Mouse (Mus musculus) left cerebral cortex, postnatal 10 days (tissue): ENCODE data around the gene Tuba8. TPM values are rescaled to one million over a fixed set of nuclear protein-coding genes. Genes with fewer than 3 reads are reported as not detected.

Experiments
- DNase-seq, 2 experiments: peaks; one replicate each; pipeline ENCODE4 v3.0.0; 2021 to 2022; ENCODE audit warnings: low spot score in 2 of 2, mixed read lengths in 1 of 2; ENCODE audit errors: extremely low spot score in 1 of 2
- intact Hi-C: fragments of 180-260 bp; cut with DNase I; formaldehyde crosslinking; loops from one replicate; pipeline ENCODE4 v1.15.1; 2025
- total RNA-seq, 2 experiments: library from RNA; stranded (reverse); gene quantifications; 2 replicates each; pipeline ENCODE4 v1.2.3; 2021

The Tuba8 gene
- total RNA-seq, 2 experiments from 2014 or later, result 2.8 TPM

- intact Hi-C loops, result no loop called here
- no peak for DNase-seq
These were observed 11.5 kb downstream of the Tuba8 start for GRCm38 (mm10) chr6:121221876-121222597.

DNA sequence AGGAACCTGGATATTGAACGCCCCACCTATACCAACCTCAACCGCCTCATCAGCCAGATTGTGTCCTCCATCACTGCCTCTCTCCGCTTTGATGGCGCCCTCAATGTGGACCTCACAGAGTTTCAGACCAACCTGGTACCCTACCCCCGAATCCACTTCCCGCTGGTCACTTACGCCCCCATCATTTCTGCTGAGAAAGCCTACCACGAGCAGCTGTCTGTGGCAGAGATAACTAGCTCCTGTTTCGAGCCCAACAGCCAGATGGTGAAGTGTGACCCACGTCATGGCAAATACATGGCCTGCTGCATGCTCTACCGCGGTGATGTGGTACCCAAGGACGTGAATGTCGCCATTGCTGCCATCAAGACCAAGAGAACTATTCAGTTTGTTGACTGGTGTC, 12.5 kb downstream of the Tuba8 start:
- DNase-seq, result no peak
- intact Hi-C loops, result no loop called here

GRCm38 (mm10) chr6:121224067-121224466, 13.6 kb downstream of the Tuba8 start:
- intact Hi-C loops, result no loop called here
- no peak for DNase-seq

GRCm38 (mm10) chr6:121224993-121225392, 14.5 kb downstream of the Tuba8 start:
- DNase-seq, result no peak
- intact Hi-C loops, result no loop called here

DNA sequence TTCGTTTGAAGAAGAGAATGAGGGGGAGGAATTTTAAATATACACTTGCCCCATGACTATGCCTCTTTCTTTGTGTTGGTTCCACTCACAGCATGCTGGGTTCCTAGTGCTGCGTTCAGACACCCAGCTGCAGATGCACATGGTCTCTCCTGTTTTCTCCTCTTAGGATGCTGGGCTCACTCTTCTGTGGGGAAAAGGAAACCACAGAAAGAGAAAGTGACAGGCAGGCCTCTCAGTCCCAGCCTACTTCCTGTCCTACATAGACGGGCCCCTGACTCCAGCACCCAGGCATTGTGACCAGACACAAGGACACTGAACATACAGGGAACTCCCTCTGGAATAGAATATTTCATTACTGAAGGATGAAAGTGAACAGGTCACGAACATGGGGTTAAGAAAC, 15.5 kb downstream of the Tuba8 start:
- no peak for DNase-seq
- intact Hi-C loops, result no loop called here

GRCm38 (mm10) chr6:121226744-121227143, 16.2 kb downstream of the Tuba8 start:
- no peak for DNase-seq
- intact Hi-C loops, result no loop called here

DNA sequence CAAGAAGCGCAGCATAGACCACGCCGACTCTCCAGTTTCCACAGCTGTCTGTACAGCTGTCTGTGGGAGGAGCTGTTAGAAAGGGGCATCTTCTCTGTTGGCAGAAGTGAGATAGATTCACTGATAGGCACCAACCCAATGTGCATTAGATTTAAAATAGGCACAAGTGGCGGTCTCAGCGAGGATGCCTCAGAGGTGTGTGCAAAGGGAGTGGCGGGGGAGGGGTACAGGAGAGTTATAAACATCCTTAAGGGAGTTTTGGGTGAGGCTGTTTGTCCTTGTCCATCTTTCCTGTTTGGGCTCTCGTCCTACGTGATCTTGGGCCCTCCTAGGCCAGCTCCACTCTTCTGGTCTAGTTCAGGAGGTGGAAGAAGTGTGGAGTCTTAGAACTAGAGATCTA, 17.9 kb downstream of the Tuba8 start:
- intact Hi-C loops, result no loop called here
- no peak for DNase-seq

GRCm38 (mm10) chr6:121232652-121233051, 22.2 kb downstream of the Tuba8 start:
- intact Hi-C loops, result no loop called here

GRCm38 (mm10) chr6:121236386-121236785, 25.9 kb downstream of the Tuba8 start:
- no peak for DNase-seq
- intact Hi-C loops, result no loop called here

More at GRCm38 (mm10) chr6:121232652-121233051, 22.2 kb downstream of the Tuba8 start:
- no peak for DNase-seq

DNA sequence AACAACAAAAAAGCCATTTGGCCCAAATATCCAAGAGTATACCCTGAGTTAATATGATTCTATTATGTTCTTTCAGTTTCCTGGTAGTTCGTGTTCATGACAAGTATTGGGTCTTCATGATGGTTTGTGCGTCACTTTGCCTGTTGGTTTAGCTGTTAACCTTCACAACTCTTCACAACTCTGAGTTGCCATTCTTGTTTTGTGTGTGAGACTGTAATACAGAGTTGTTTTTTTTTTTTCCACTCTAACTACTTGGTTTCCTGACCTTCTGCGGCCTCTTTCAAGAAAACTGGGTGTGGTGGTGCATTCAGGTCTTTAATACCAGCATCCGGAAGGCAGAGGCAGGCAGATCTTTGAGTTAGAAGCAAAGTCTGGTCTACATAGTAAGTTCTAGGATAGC, 27.7 kb downstream of the Tuba8 start:
- no peak for DNase-seq
- intact Hi-C loops, result no loop called here

DNA sequence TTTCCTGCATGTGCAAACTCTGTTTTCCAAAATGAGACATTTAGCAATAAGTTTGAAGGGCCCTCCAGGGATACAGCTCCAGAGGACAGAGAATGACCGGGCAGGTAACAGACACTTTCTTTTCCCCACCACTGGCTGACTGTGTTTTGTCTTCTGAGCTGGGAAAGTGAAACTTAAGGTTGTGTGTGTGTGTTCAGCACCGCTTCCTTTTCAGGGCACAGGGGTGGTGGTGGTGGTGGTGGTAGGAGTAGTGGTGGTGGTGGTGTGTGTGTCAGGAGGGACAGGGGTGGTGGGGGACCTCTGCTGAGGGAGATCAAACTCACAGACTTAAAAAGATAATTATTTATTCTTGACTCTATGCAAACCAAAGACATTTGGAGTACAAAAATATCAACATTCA, 31.3 kb downstream of the Tuba8 start:
- intact Hi-C loops, result no loop called here
- no peak for DNase-seq

DNA sequence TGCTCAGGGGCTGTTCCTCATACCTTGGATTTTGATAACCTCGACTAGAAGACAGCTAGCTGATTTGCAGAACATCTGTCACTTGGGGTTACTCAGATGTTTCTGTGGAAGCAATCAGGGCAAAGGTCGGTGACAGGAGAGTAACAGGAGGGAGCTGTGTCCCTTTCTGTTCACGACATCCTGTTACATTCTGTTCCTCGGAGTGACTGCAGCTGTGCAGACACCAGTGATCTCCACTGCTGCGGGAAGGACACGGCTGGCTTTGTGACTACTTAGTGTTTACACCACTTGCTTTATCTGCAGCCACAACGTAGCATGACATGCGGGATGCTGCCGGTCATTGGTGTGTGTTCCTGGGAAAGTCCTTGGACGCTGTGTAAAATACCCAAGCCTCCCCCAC, 32.7 kb downstream of the Tuba8 start:
- intact Hi-C loops, result no loop called here
- no peak for DNase-seq

DNA sequence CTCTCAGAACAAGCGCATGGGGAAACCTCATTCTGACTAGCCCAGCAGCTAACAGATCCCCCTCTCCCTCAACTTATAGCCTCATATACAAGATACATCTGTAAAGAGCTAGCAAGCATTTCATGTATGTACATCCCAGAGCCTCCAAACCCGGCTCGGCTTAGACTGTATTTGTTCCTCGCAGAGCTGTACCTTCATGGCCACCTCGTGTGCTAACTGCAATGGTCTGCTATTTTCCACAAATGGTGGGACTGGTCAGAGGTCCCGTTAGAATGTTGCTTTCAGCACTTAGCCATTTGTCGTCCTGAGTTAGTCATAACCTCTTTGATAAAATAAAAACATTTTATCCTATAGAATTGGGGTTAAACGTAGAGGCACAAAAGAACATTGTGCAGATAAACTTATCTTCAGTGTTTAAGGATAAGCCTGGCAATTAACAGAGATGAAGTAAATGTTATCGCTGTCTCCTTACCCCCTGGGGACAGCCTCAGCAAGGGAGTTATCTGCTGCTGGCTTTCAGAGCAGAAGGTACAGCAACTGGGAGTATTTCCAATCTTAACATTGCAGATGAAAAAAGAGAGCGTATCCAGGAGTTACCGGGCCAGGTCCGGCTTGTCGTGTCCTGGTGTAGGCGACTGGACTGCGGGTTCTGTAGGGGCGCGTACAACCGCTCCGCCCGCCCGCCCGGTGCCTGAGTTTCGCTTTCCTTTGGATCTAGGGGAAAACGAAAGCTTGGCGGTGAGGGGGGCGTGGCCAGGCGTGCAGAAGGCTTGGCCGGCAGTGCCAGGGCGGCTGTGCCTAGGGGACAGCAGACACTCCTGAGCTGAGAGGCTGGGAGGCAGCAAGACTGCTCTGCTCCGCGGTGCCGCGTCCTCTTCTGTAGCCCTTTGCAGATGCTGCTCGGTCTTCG, 34.9 kb downstream of the Tuba8 start, which contains the start of gene Usp18:
Usp18 (plus strand) TSS at position 780 of the 910 bp plus-strand sequence.
- DNase-seq, result peak; percentile 51 to 91
- intact Hi-C loops, result no loop called here

DNA sequence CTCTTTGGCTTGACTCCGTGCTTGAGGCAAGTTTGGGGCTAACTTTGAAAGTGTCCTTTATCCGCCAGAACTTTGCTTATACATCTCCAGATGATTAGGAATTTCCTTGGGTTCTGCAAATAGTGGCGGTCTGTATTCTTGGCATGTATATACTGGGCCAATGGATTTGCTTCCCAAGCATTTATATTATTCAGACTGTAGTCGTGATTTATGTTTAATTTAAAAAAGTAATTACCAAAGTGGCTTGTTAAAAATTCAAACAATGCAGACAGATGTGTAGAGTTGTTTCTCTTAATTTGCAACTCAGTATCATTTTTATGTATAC, 35.5 kb downstream of the Tuba8 start:
- intact Hi-C loops, result no loop called here
- no peak for DNase-seq

GRCm38 (mm10) chr6:121250406-121250805, 39.9 kb downstream of the Tuba8 start:
- intact Hi-C loops, result no loop called here

GRCm38 (mm10) chr6:121251256-121251655, 40.8 kb downstream of the Tuba8 start:
- no peak for DNase-seq
- intact Hi-C loops, result no loop called here

More at GRCm38 (mm10) chr6:121250406-121250805, 39.9 kb downstream of the Tuba8 start:
- DNase-seq, result no peak

- peak; percentile 67 to 76 for DNase-seq
- intact Hi-C loops, result no loop called here
These were observed 50.1 kb downstream of the Tuba8 start for GRCm38 (mm10) chr6:121260548-121260947.

- intact Hi-C loops, result no loop called here
- no peak for DNase-seq
These were observed 50.7 kb downstream of the Tuba8 start for GRCm38 (mm10) chr6:121261233-121261632.

DNA sequence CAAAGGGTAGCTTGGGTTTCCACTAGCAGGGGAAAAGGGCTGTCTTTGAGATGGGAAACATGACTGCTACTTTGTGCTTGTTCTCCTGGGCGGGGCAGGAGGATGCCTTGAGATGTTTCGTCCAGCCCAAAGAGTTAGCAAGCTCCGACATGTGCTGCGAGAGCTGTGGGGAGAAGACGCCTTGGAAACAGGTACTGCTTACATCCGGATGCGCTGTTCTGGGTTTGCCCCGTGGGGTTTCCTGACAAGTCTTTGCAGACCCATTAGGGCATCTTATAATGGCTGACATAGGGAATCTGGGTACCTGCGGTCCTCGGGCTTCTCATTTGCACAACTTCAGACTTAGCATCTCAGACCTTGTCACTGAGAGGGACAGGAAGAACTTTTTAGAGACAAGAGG, 51.5 kb downstream of the Tuba8 start:
- DNase-seq, result no peak
- intact Hi-C loops, result no loop called here

- no peak for DNase-seq
- intact Hi-C loops, result no loop called here
These were observed 52.0 kb downstream of the Tuba8 start for GRCm38 (mm10) chr6:121262496-121262895.
